Mouse (Mus musculus) E14TG2a.4 (cell line): Measurements from ENCODE around the gene Fgf13.

ENCODE experiments used
- CTCF ChIP-seq: conservative IDR thresholded peaks from 2 replicates; pipeline ENCODE4 v1.5.1; 2014; ENCODE audit warnings: low read length
- NANOG ChIP-seq: IDR thresholded peaks from 2 replicates; pipeline ENCODE4 v1.6.1; 2014; ENCODE audit warnings: borderline replicate concordance, low read length, mixed read lengths
- POU5F1 ChIP-seq: IDR thresholded peaks from 2 replicates; pipeline ENCODE4 v1.6.1; 2014; ENCODE audit warnings: low read length, borderline replicate concordance

GRCm38 (mm10) chrX:59566826-59567694, 811 bp downstream of the Fgf13 start:
- TF ChIP-seq CTCF (no peak), POU5F1 (no peak), NANOG (no peak)
